Mouse (Mus musculus) embryonic facial prominence, embryonic 15.5 days (tissue): ENCODE results near the gene Lrtm2. TPM values are rescaled to one million over a fixed set of nuclear protein-coding genes. Genes with fewer than 3 reads are reported as not detected.

ENCODE experiments used
- polyA plus RNA-seq: library from polyadenylated mRNA; unstranded; fragments of >200 nt; fragmentation: Nextera tagmentation; extraction: Ambion mirVana; gene quantifications from 2 replicates; pipeline ENCODE4 v1.2.1, GENCODE M21; 2015

Lrtm2 gene
- polyA plus RNA-seq, 1 experiment from 2014 or later = 0.13 TPM

Other genes with a start within 250 kb of the Lrtm2 start
- gene Dcp1b, start 155.5 kb downstream of the Lrtm2 start, polyA plus RNA-seq = 8.9 and 10.2 TPM in 2 replicates
- 5.0 and 5.8 TPM in 2 replicates for gene Cacna1c, start 134.3 kb downstream of the Lrtm2 start, polyA plus RNA-seq
- gene Cacna2d4, start 94.2 kb downstream of the Lrtm2 start, polyA plus RNA-seq = 0.04 and 0.11 TPM in 2 replicates
- 40.9 and 42.9 TPM in 2 replicates for gene Adipor2, start 86.9 kb upstream of the Lrtm2 start, polyA plus RNA-seq
- gene Fbxl14, start 148.9 kb upstream of the Lrtm2 start, polyA plus RNA-seq = 4.3 TPM in 2 replicates
- 9.8 TPM in 2 replicates for gene Wnt5b, start 213.6 kb upstream of the Lrtm2 start, polyA plus RNA-seq